ENCODE assay signal across 19 mouse cellular contexts in the genomic region with DNA sequence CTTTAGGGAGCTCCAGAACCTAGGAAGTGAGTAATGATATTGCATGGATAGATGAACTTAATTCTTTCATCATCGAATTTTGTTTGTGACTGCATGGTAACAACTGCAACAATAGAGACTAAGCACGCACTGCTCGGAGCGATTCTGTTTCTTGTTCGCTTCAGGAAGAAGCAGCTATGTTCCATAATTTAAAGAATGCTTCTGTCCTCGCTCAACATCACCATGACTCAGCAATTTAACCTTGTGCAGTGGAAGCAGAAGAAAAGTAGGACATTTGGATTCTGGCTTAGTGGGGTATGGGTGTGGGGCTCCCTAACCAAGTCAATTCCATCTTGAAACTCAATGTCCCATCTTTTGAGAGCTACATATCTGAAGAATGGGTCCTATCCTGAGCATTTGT.
DNase-seq lines count a peak whose midpoint lies in the region; TF ChIP-seq lines count a peak whose summit lies in the region.
"Had no signal": no experiment of that assay in that cellular context is flagged by ENCODE, and none has a peak within 500 bp of the region (broad histone marks: within the 10 kb centered on the region; RNA-seq: fewer than 3 reads in every experiment).

No protein-coding gene starts in this region.

- no peaks in the 10 kb centered on the region for H3K36me3 ChIP-seq in ES-E14 (ENCODE audit: control insufficient read depth, insufficient read depth, low read length, poor library complexity, severe bottlenecking)
- H3K36me3 ChIP-seq in small intestine, adult 2 months (ENCODE audit: control insufficient read depth, insufficient read depth, low read length): no peaks in the 10 kb centered on the region
- H3K36me3 ChIP-seq: heart, embryonic 15.5 days had no signal

- H3K27ac ChIP-seq in ES-E14 (ENCODE audit: insufficient read depth, low read depth, low read length, poor library complexity, severe bottlenecking): no peak overlapping the region
- H3K27ac ChIP-seq in embryonic fibroblast, embryonic 13.5 days (ENCODE audit: insufficient read depth, low read length): peak overlapping the region; percentile 82
- H3K27ac ChIP-seq in small intestine, adult 2 months (ENCODE audit: insufficient read depth, low read depth, low read length): peak overlapping the region; percentile 98
- H3K27ac ChIP-seq: heart, embryonic 15.5 days; liver, embryonic 14.5 days had no signal

- TF ChIP-seq CTCF in embryonic fibroblast, embryonic 13.5 days (IDR thresholded peaks at IDR 0.05; ENCODE audit: borderline replicate concordance, insufficient read depth, low read length): no peak
- no peak for TF ChIP-seq CTCF in small intestine, adult 2 months (IDR thresholded peaks at IDR 0.05; ENCODE audit: extremely low read depth, insufficient read length, insufficient replicate concordance, low read depth, low read length)

- 90% methylated on average over 6 of the region's 6 CpGs for WGBS in small intestine, adult 2 months

- in situ Hi-C loops in ES-E14 (cut with MboI; ENCODE audit: low sequenced_read_pairs in 2 of 2, unreplicated experiment in 2 of 2): no loop called here

- peak; percentile 23 for DNase-seq in 416B (ENCODE audit: low read depth)
- DNase-seq in ES-E14 (ENCODE audit: low read depth, low spot score): no peak
- no peak for DNase-seq in cerebellum, adult 11-12 months
- no peak for DNase-seq in right cerebral cortex, adult 2 months (ENCODE audit: low spot score in 2 of 2)
- no peak for DNase-seq in frontal cortex, postnatal 25 days (ENCODE audit: low spot score in 2 of 2)
- DNase-seq: adrenal gland, adult 8-10 months; cerebellum, adult 18-20 months; cerebellum, postnatal 36 days; gastrocnemius, postnatal 14 days; kidney, adult 8-10 months; kidney, postnatal 36 days; midbrain, embryonic 14.5 days; right cerebral cortex, postnatal 25 days; thymus, postnatal 25 days had no signal

- no peak for TF ChIP-seq POLR2A in embryonic fibroblast, embryonic 13.5 days (IDR thresholded peaks at IDR 0.05; ENCODE audit: low read depth, low read length)
- TF ChIP-seq POLR2A in small intestine, adult 2 months (IDR thresholded peaks at IDR 0.05; ENCODE audit: low read depth, low read length): no peak

- H3K4me1 ChIP-seq in ES-E14 (ENCODE audit: control insufficient read depth in 2 of 2, insufficient read depth in 2 of 2, low read length in 2 of 2, poor library complexity in 1 of 2): no peaks in the 10 kb centered on the region
- H3K4me1 ChIP-seq in embryonic fibroblast, embryonic 13.5 days (ENCODE audit: control insufficient read depth, insufficient read depth, low read length): peaks cover 10% of the 10 kb centered on the region; the same call in 1 of the 2 replicates
- peaks cover 8% of the 10 kb centered on the region; the same call in 1 of the 2 replicates for H3K4me1 ChIP-seq in small intestine, adult 2 months (ENCODE audit: control insufficient read depth, insufficient read depth, insufficient read length, low read length)
- H3K4me1 ChIP-seq: heart, embryonic 15.5 days; megakaryocyte, embryonic 14.5 days had no signal

- H3K9ac ChIP-seq in ES-E14 (ENCODE audit: insufficient read depth, low read depth, low read length, poor library complexity, severe bottlenecking): no peak overlapping the region
- H3K9ac ChIP-seq: heart, embryonic 15.5 days; liver, embryonic 14.5 days had no signal

- H3K27me3 ChIP-seq in small intestine, adult 2 months (ENCODE audit: control insufficient read depth, insufficient read depth, low read length): no peaks in the 10 kb centered on the region
- H3K27me3 ChIP-seq: heart, embryonic 15.5 days; megakaryocyte, embryonic 14.5 days had no signal

- H3K9me3 ChIP-seq in ES-E14 (ENCODE audit: control insufficient read depth, insufficient read depth, low read depth, low read length): no peaks in the 10 kb centered on the region
- H3K9me3 ChIP-seq: heart, embryonic 15.5 days; megakaryocyte, embryonic 14.5 days had no signal

- no peak overlapping the region for H3K4me3 ChIP-seq in ES-E14 (ENCODE audit: insufficient read depth in 1 of 2, low read depth in 1 of 2, low read length in 2 of 2, poor library complexity in 1 of 2, severe bottlenecking in 1 of 2)
- H3K4me3 ChIP-seq in embryonic fibroblast, embryonic 13.5 days (ENCODE audit: insufficient read depth, low read length): no peak overlapping the region
- no peak overlapping the region for H3K4me3 ChIP-seq in small intestine, adult 2 months (ENCODE audit: low read depth, low read length)
- H3K4me3 ChIP-seq: heart, embryonic 15.5 days; megakaryocyte, embryonic 14.5 days had no signal

TF ChIP-seq in ES-E14, 5 proteins besides CTCF, POLR2A, EP300 and RAD21:
- TF ChIP-seq HCFC1 (IDR thresholded peaks at IDR 0.05; ENCODE audit: borderline replicate concordance, insufficient read depth, low read length) (no peak), ZNF384 (IDR thresholded peaks at IDR 0.05; ENCODE audit: low read depth, low read length) (no peak), CHD2 (IDR thresholded peaks at IDR 0.05; ENCODE audit: low read depth, low read length) (no peak), MAFK (IDR thresholded peaks at IDR 0.05; ENCODE audit: insufficient read depth, low read depth, low read length) (peak; percentile 71)
